Mouse (Mus musculus): Measurements from ENCODE around the gene Arl4c. TPM values are rescaled to one million over a fixed set of nuclear protein-coding genes. Genes with fewer than 3 reads are reported as not detected.

Arl4c gene
- polyA plus RNA-seq (2015; fragmentation: Nextera tagmentation; extraction: Ambion mirVana) = 10.2 and 11.5 TPM in 2 replicates

GRCm38 (mm10) chr1:88701870-88702661 lies at the start of gene Arl4c:
Arl4c (minus strand) TSS chr1:88702221.
- H3K4me1 ChIP-seq = peaks cover 33% of the 10 kb centered on the region
- peak within 1 kb of the TSS; percentile 84 for H3K4me3 ChIP-seq
- H3K4me2 ChIP-seq (replicated peaks) = peak within 1 kb of the TSS; percentile 90
- H3K9ac ChIP-seq = peak within 1 kb of the TSS; percentile 88
- ATAC-seq (ENCODE audit: low FRiP score, low read depth) = peak; percentile 89
- peaks cover 9% of the 10 kb centered on the region; the same call in 1 of the 2 replicates for H3K36me3 ChIP-seq
- WGBS = under 1% methylated on average over 89 of the region's 91 CpGs
- no peaks in the 10 kb centered on the region for H3K9me3 ChIP-seq
- 0 out of 2 replicates have a peak, but pooled peaks cover 4% of the 10 kb centered on the region for H3K27me3 ChIP-seq
- peak within 1 kb of the TSS; percentile 85 for H3K27ac ChIP-seq

GRCm38 (mm10) chr1:88751332-88751731 lies 49.3 kb upstream of the Arl4c start:
- no peak overlapping the region for H3K9ac ChIP-seq
- 85% methylated on average over 6 of the region's 6 CpGs for WGBS
- H3K27ac ChIP-seq = no peak overlapping the region
- H3K36me3 ChIP-seq = no peaks in the 10 kb centered on the region
- peaks cover 3% of the 10 kb centered on the region; the same call in 1 of the 2 replicates for H3K9me3 ChIP-seq
- ATAC-seq (ENCODE audit: low FRiP score, low read depth) = no peak
- H3K4me2 ChIP-seq (replicated peaks) = no peak overlapping the region
- no peaks in the 10 kb centered on the region for H3K4me1 ChIP-seq
- H3K4me3 ChIP-seq = no peak overlapping the region
- no peaks in the 10 kb centered on the region for H3K27me3 ChIP-seq

- Histone ChIP-seq H3K4me1 (no peaks in the 10 kb centered on the region), H3K9ac (no peak overlapping the region), H3K9me3 (peaks cover 3% of the 10 kb centered on the region; the same call in 1 of the 2 replicates), H3K4me2 (replicated peaks) (no peak overlapping the region), H3K36me3 (no peaks in the 10 kb centered on the region), H3K27ac (no peak overlapping the region), H3K27me3 (no peaks in the 10 kb centered on the region), H3K4me3 (no peak overlapping the region)
- 76% methylated on average over 7 of the region's 7 CpGs for WGBS
- ATAC-seq (ENCODE audit: low FRiP score, low read depth) = no peak
These were observed 48.6 kb upstream of the Arl4c start for GRCm38 (mm10) chr1:88750576-88750975.

- Histone ChIP-seq H3K9me3 (peaks cover 3% of the 10 kb centered on the region; the same call in 1 of the 2 replicates), H3K36me3 (no peaks in the 10 kb centered on the region), H3K27ac (no peak overlapping the region), H3K4me1 (no peaks in the 10 kb centered on the region), H3K4me2 (replicated peaks) (no peak overlapping the region), H3K4me3 (no peak overlapping the region), H3K9ac (no peak overlapping the region), H3K27me3 (no peaks in the 10 kb centered on the region)
- ATAC-seq (ENCODE audit: low FRiP score, low read depth) = no peak
- WGBS = 86% methylated on average over 3 of the region's 3 CpGs
These were observed 48.1 kb upstream of the Arl4c start for GRCm38 (mm10) chr1:88750126-88750525.

GRCm38 (mm10) chr1:88749106-88749505 lies 47.1 kb upstream of the Arl4c start:
- 65% methylated on average over 8 of the region's 8 CpGs for WGBS
- no peak overlapping the region for H3K4me3 ChIP-seq
- no peaks in the 10 kb centered on the region for H3K27me3 ChIP-seq
- H3K9ac ChIP-seq = no peak overlapping the region
- no peaks in the 10 kb centered on the region for H3K9me3 ChIP-seq
- no peaks in the 10 kb centered on the region for H3K4me1 ChIP-seq
- H3K4me2 ChIP-seq (replicated peaks) = no peak overlapping the region
- H3K36me3 ChIP-seq = no peaks in the 10 kb centered on the region
- ATAC-seq (ENCODE audit: low FRiP score, low read depth) = no peak
- H3K27ac ChIP-seq = no peak overlapping the region

GRCm38 (mm10) chr1:88745256-88745655 lies 43.2 kb upstream of the Arl4c start:
- H3K9ac ChIP-seq = no peak overlapping the region
- H3K4me3 ChIP-seq = no peak overlapping the region
- no peaks in the 10 kb centered on the region for H3K4me1 ChIP-seq
- no peak overlapping the region for H3K4me2 ChIP-seq (replicated peaks)
- peak; percentile 69 for ATAC-seq (ENCODE audit: low FRiP score, low read depth)
- no peaks in the 10 kb centered on the region for H3K36me3 ChIP-seq
- no peaks in the 10 kb centered on the region for H3K27me3 ChIP-seq
- H3K27ac ChIP-seq = no peak overlapping the region
- 10% methylated on average over 8 of the region's 8 CpGs for WGBS
- H3K9me3 ChIP-seq = no peaks in the 10 kb centered on the region

- no peak overlapping the region for H3K9ac ChIP-seq
- H3K27me3 ChIP-seq = no peaks in the 10 kb centered on the region
- no peak overlapping the region for H3K4me3 ChIP-seq
- H3K36me3 ChIP-seq = no peaks in the 10 kb centered on the region
- H3K4me2 ChIP-seq (replicated peaks) = no peak overlapping the region
- H3K9me3 ChIP-seq = no peaks in the 10 kb centered on the region
- 75% methylated on average over 8 of the region's 8 CpGs for WGBS
- H3K27ac ChIP-seq = no peak overlapping the region
- no peaks in the 10 kb centered on the region for H3K4me1 ChIP-seq
- no peak for ATAC-seq (ENCODE audit: low FRiP score, low read depth)
These were observed 42.2 kb upstream of the Arl4c start for GRCm38 (mm10) chr1:88744261-88744660.

- no peaks in the 10 kb centered on the region for H3K36me3 ChIP-seq
- no peaks in the 10 kb centered on the region for H3K27me3 ChIP-seq
- no peak for ATAC-seq (ENCODE audit: low FRiP score, low read depth)
- WGBS = 52% methylated on average over 7 of the region's 7 CpGs
- H3K27ac ChIP-seq = no peak overlapping the region
- H3K4me2 ChIP-seq (replicated peaks) = no peak overlapping the region
- no peaks in the 10 kb centered on the region for H3K9me3 ChIP-seq
- no peaks in the 10 kb centered on the region for H3K4me1 ChIP-seq
- no peak overlapping the region for H3K4me3 ChIP-seq
- H3K9ac ChIP-seq = no peak overlapping the region
These were observed 40.4 kb upstream of the Arl4c start for GRCm38 (mm10) chr1:88742372-88742771.

GRCm38 (mm10) chr1:88739546-88739945 lies 37.5 kb upstream of the Arl4c start:
- no peak overlapping the region for H3K4me2 ChIP-seq (replicated peaks)
- H3K27me3 ChIP-seq = no peaks in the 10 kb centered on the region
- ATAC-seq (ENCODE audit: low FRiP score, low read depth) = no peak
- no peaks in the 10 kb centered on the region for H3K4me1 ChIP-seq
- H3K4me3 ChIP-seq = no peak overlapping the region
- H3K27ac ChIP-seq = no peak overlapping the region
- 90% methylated on average over 4 of the region's 4 CpGs for WGBS
- no peaks in the 10 kb centered on the region for H3K36me3 ChIP-seq
- H3K9ac ChIP-seq = no peak overlapping the region
- H3K9me3 ChIP-seq = no peaks in the 10 kb centered on the region

- Histone ChIP-seq H3K27ac (no peak overlapping the region), H3K4me3 (no peak overlapping the region), H3K9ac (no peak overlapping the region), H3K4me1 (no peaks in the 10 kb centered on the region), H3K27me3 (no peaks in the 10 kb centered on the region), H3K9me3 (no peaks in the 10 kb centered on the region), H3K36me3 (no peaks in the 10 kb centered on the region), H3K4me2 (replicated peaks) (no peak overlapping the region)
- 59% methylated on average over 3 of the region's 3 CpGs for WGBS
- ATAC-seq (ENCODE audit: low FRiP score, low read depth) = no peak
These were observed 36.9 kb upstream of the Arl4c start for GRCm38 (mm10) chr1:88738931-88739330.

GRCm38 (mm10) chr1:88729496-88729895 lies 27.5 kb upstream of the Arl4c start:
- 80% methylated on average over 1 of the region's 1 CpGs for WGBS
- Histone ChIP-seq H3K4me1 (no peaks in the 10 kb centered on the region), H3K9me3 (no peaks in the 10 kb centered on the region), H3K27ac (no peak overlapping the region), H3K36me3 (no peaks in the 10 kb centered on the region), H3K9ac (no peak overlapping the region), H3K4me2 (replicated peaks) (no peak overlapping the region), H3K4me3 (no peak overlapping the region), H3K27me3 (no peaks in the 10 kb centered on the region)
- no peak for ATAC-seq (ENCODE audit: low FRiP score, low read depth)

GRCm38 (mm10) chr1:88727369-88727768 lies 25.3 kb upstream of the Arl4c start:
- Histone ChIP-seq H3K36me3 (no peaks in the 10 kb centered on the region), H3K4me3 (no peak overlapping the region), H3K4me2 (replicated peaks) (no peak overlapping the region), H3K9me3 (no peaks in the 10 kb centered on the region), H3K4me1 (no peaks in the 10 kb centered on the region), H3K27ac (no peak overlapping the region), H3K27me3 (no peaks in the 10 kb centered on the region), H3K9ac (no peak overlapping the region)
- 94% methylated on average over 1 of the region's 1 CpGs for WGBS
- ATAC-seq (ENCODE audit: low FRiP score, low read depth) = no peak

- no peak overlapping the region for H3K27ac ChIP-seq
- H3K4me1 ChIP-seq = no peaks in the 10 kb centered on the region
- H3K27me3 ChIP-seq = no peaks in the 10 kb centered on the region
- no peak overlapping the region for H3K9ac ChIP-seq
- WGBS = 74% methylated on average over 1 of the region's 1 CpGs
- H3K36me3 ChIP-seq = no peaks in the 10 kb centered on the region
- ATAC-seq (ENCODE audit: low FRiP score, low read depth) = no peak
- H3K9me3 ChIP-seq = no peaks in the 10 kb centered on the region
- no peak overlapping the region for H3K4me2 ChIP-seq (replicated peaks)
- H3K4me3 ChIP-seq = no peak overlapping the region
These were observed 23.7 kb upstream of the Arl4c start for GRCm38 (mm10) chr1:88725716-88726115.
